Mouse (Mus musculus) megakaryocyte, embryonic 14.5 days (primary cell): ENCODE results near the gene Nt5e.

Experiments
- FLI1 ChIP-seq: IDR thresholded peaks from 2 replicates; pipeline ENCODE4 v1.6.1; 2012; ENCODE audit warnings: low read length, inconsistent platforms, mixed read lengths
- GATA1 ChIP-seq: IDR thresholded peaks from 3 replicates; pipeline ENCODE4 v1.6.1; 2012; ENCODE audit warnings: mixed read lengths, low read length, inconsistent platforms, borderline replicate concordance

- TF ChIP-seq GATA1 (no peak), FLI1 (no peak)
Measured at GRCm38 (mm10) chr9:88363102-88363501, 36.1 kb downstream of the Nt5e start.
